Mouse (Mus musculus) cortical plate, adult 2 months (tissue): ENCODE measurements at regions not wholly inside any gene's neighbourhood (a gene's known extent, or its start where the extent isn't known, plus 50 kb on each side); places are given as distances from the start of the nearest gene placed in this dataset.

Experiments
- CTCF ChIP-seq: fragments of 200-500 bp; IDR thresholded peaks from 2 replicates; pipeline ENCODE4 v1.5.1; 2011; ENCODE audit warnings: mild to moderate bottlenecking, control low read depth, low read length; ENCODE audit not compliant: insufficient read depth; ENCODE audit errors: extremely low read depth
- POLR2A ChIP-seq: fragments of 200-500 bp; IDR thresholded peaks from 2 replicates; pipeline ENCODE4 v1.6.1; 2011; ENCODE audit warnings: mild to moderate bottlenecking, low read length, control low read depth; ENCODE audit not compliant: insufficient read depth; ENCODE audit errors: extremely low read depth

- TF ChIP-seq CTCF = no peak
- no peak for TF ChIP-seq POLR2A
Observed at GRCm38 (mm10) chr4:9009656-9010055, 770.8 kb upstream of the Car8 start.
